Mouse (Mus musculus) T-helper 2 cell (primary cell): ENCODE data around the gene Eps15.

Experiments
- in situ Hi-C: fragments of 300-600 bp; cut with MboI, MseI; formaldehyde crosslinking; loops from one replicate; pipeline ENCODE4 v1.15.1; 2025; ENCODE audit warnings: high pct_unique_total_duplicates

Gene Eps15

DNA sequence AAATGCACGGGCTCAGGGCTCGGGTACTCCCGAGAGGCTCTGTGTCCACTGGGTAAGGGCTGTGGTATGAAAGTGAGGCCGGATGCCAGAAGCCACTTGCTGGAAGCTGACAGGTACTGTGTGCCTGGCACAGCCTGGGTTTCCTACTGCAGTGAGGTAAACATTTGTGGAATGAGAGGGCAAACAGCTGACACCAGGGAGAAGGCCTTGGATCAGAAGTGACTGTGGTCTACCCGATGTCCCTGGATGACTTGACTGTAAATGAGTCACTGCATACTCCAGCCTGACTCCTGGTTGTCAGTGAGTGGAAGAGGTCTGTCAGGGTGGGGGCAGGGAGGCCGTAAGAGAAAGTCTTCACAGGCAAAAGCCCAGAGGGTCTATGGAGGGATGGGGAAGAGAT is 153.6 kb downstream of the Eps15 start:
- in situ Hi-C loops: no loop called here

DNA sequence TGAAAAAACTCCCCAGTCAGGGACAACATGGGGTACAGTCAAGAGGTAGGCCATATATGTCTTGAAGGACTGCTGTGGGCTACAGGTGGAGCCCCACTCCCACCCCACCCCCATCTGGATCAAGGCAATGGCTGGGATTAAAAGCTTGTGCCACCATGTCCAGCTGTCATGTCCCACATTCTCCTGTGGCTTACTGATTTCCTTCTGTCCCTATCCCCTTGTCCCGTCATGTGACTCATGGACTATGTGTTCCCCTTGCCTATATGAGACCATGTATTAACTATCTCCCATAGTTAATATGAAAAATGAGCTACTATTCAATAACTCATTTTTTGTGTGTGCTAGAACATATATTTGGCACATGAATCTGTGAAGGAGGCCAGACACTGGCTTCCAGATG is 154.2 kb downstream of the Eps15 start:
- in situ Hi-C loops: no loop called here
